Mouse (Mus musculus): ENCODE data around the gene Ifne. TPM values are rescaled to one million over a fixed set of nuclear protein-coding genes. Genes with fewer than 3 reads are reported as not detected.

Gene Ifne
- not detected in 2 replicates for polyA plus RNA-seq (2012)

DNA sequence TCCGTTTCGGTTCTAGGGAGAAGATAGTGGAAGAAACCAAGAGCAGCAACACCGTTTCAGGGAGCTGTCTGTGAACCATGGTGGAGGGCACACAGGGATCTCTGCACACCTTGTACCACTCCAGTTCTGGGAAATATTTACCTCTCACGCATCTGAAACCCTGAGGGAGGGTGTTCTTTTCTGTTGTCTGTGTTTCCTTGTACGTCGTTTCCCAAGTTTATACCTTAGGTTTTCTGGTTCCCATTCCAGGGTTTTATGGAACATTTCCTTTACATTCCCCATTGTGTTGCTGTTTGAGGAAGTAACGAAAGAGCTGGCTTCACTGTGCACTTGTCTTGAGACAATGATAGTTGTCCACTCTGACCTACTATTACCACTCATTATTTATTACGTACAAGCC is at the start of gene Ifne:
TSS of gene Ifne (minus strand) at position 101 of the 400 bp plus-strand sequence.
- Histone ChIP-seq H3K9me3 (ENCODE audit: control insufficient read depth, low read length) (no peaks in the 10 kb centered on the region), H3K4me1 (ENCODE audit: control insufficient read depth) (peaks cover 28% of the 10 kb centered on the region), H3K4me3 (replicated peaks) (no peak within 1 kb of the TSS), H3K27me3 (ENCODE audit: control insufficient read depth) (no peaks in the 10 kb centered on the region), H3K36me3 (ENCODE audit: control insufficient read depth) (no peaks in the 10 kb centered on the region)
- no peak for TF ChIP-seq GATA1 (IDR thresholded peaks at IDR 0.05; ENCODE audit: low read length)
- TF ChIP-seq TAL1 (IDR thresholded peaks at IDR 0.05; ENCODE audit: low read length), result no peak

GRCm38 (mm10) chr4:88928341-88929102 is 48.5 kb upstream of the Ifne start:
- Histone ChIP-seq H3K36me3 (ENCODE audit: control insufficient read depth) (peaks cover 14% of the 10 kb centered on the region; the same call in 1 of the 2 replicates), H3K4me3 (replicated peaks) (no peak overlapping the region), H3K9me3 (ENCODE audit: control insufficient read depth, low read length) (peaks cover 7% of the 10 kb centered on the region; the same call in 1 of the 2 replicates), H3K4me1 (ENCODE audit: control insufficient read depth) (no peaks in the 10 kb centered on the region), H3K27me3 (ENCODE audit: control insufficient read depth) (no peaks in the 10 kb centered on the region)
- no peak for TF ChIP-seq TAL1 (IDR thresholded peaks at IDR 0.05; ENCODE audit: low read length)
- TF ChIP-seq GATA1 (IDR thresholded peaks at IDR 0.05; ENCODE audit: low read length), result no peak

DNA sequence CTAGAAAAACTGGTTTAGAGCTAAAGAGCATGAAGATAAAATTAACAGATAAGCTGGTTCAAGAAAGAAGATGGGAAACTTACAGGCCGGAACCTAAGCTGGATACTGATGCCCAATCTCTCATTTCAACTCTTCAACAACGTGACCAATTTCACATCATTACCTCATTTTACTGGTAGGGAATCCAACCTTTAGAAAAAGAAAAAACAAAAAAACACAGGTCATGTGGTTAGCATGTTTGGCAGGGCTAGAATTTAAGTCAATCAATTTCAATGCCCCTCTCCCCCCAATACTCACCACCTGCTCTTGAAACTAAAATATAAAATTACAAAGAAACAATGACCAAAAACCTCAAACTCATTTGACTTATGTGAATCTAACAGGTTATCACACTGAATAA is 47.8 kb upstream of the Ifne start:
- H3K9me3 ChIP-seq (ENCODE audit: control insufficient read depth, low read length), result peaks cover 7% of the 10 kb centered on the region; the same call in 1 of the 2 replicates
- H3K27me3 ChIP-seq (ENCODE audit: control insufficient read depth), result no peaks in the 10 kb centered on the region
- TF ChIP-seq TAL1 (IDR thresholded peaks at IDR 0.05; ENCODE audit: low read length) (no peak), GATA1 (IDR thresholded peaks at IDR 0.05; ENCODE audit: low read length) (no peak)
- no peaks in the 10 kb centered on the region for H3K4me1 ChIP-seq (ENCODE audit: control insufficient read depth)
- H3K36me3 ChIP-seq (ENCODE audit: control insufficient read depth), result peaks cover 14% of the 10 kb centered on the region; the same call in 1 of the 2 replicates
- H3K4me3 ChIP-seq (replicated peaks), result no peak overlapping the region

DNA sequence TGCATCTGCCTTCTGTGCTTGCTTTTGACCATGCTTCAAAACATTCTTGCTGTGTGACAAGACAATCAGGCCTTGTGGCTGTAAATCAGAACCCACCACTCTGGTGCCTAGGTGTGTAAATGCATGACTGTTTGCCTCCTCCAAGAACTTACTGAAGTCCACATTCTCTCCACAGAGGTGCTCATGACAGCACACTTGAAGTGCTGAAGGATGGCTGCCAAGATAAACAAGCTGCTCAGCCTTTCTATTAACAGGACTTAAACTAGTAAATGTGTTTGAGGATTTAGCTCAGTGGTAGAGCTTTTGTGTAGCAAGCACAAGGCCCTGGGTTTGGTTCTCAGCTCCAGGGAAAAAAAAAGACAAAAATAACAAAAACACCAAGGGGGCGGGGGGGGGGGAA is 46.6 kb upstream of the Ifne start:
- Histone ChIP-seq H3K27me3 (ENCODE audit: control insufficient read depth) (no peaks in the 10 kb centered on the region), H3K4me1 (ENCODE audit: control insufficient read depth) (no peaks in the 10 kb centered on the region), H3K36me3 (ENCODE audit: control insufficient read depth) (peaks cover 14% of the 10 kb centered on the region; the same call in 1 of the 2 replicates), H3K9me3 (ENCODE audit: control insufficient read depth, low read length) (peaks cover 7% of the 10 kb centered on the region; the same call in 1 of the 2 replicates), H3K4me3 (replicated peaks) (no peak overlapping the region)
- no peak for TF ChIP-seq TAL1 (IDR thresholded peaks at IDR 0.05; ENCODE audit: low read length)
- no peak for TF ChIP-seq GATA1 (IDR thresholded peaks at IDR 0.05; ENCODE audit: low read length)

GRCm38 (mm10) chr4:88926082-88926481 is 46.1 kb upstream of the Ifne start:
- TF ChIP-seq TAL1 (IDR thresholded peaks at IDR 0.05; ENCODE audit: low read length) (no peak), GATA1 (IDR thresholded peaks at IDR 0.05; ENCODE audit: low read length) (no peak)
- H3K27me3 ChIP-seq (ENCODE audit: control insufficient read depth), result no peaks in the 10 kb centered on the region
- no peak overlapping the region for H3K4me3 ChIP-seq (replicated peaks)
- peaks cover 7% of the 10 kb centered on the region; the same call in 1 of the 2 replicates for H3K9me3 ChIP-seq (ENCODE audit: control insufficient read depth, low read length)
- H3K4me1 ChIP-seq (ENCODE audit: control insufficient read depth), result no peaks in the 10 kb centered on the region
- H3K36me3 ChIP-seq (ENCODE audit: control insufficient read depth), result peaks cover 14% of the 10 kb centered on the region; the same call in 1 of the 2 replicates

DNA sequence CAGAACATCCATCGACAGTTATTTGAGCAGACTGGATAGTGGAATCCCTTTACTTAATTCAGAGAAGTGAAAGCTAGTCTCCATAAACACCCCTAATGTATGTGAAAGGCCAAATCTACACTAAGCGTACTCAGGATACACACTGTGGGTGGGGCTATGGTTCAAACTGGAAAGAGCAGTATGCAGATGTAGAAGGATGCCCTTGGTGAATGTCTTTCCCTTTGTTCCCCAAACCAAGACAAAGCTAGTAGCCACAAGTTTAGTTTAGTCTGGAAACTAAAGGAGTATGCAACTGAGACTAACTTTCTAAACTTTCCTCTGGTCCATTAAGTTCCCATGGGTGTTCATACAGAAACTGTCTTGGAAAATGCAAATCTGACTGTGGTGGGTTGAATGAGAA is 45.5 kb upstream of the Ifne start:
- H3K4me3 ChIP-seq (replicated peaks), result no peak overlapping the region
- no peaks in the 10 kb centered on the region for H3K4me1 ChIP-seq (ENCODE audit: control insufficient read depth)
- peaks cover 14% of the 10 kb centered on the region; the same call in 1 of the 2 replicates for H3K36me3 ChIP-seq (ENCODE audit: control insufficient read depth)
- no peak for TF ChIP-seq GATA1 (IDR thresholded peaks at IDR 0.05; ENCODE audit: low read length)
- no peak for TF ChIP-seq TAL1 (IDR thresholded peaks at IDR 0.05; ENCODE audit: low read length)
- H3K27me3 ChIP-seq (ENCODE audit: control insufficient read depth), result no peaks in the 10 kb centered on the region
- H3K9me3 ChIP-seq (ENCODE audit: control insufficient read depth, low read length), result peaks cover 7% of the 10 kb centered on the region; the same call in 1 of the 2 replicates

GRCm38 (mm10) chr4:88921280-88921679 is 41.3 kb upstream of the Ifne start:
- TF ChIP-seq TAL1 (IDR thresholded peaks at IDR 0.05; ENCODE audit: low read length) (no peak), GATA1 (IDR thresholded peaks at IDR 0.05; ENCODE audit: low read length) (no peak)
- peaks cover 10% of the 10 kb centered on the region; the same call in 1 of the 2 replicates for H3K36me3 ChIP-seq (ENCODE audit: control insufficient read depth)
- H3K4me1 ChIP-seq (ENCODE audit: control insufficient read depth), result peaks cover 7% of the 10 kb centered on the region
- no peak overlapping the region for H3K4me3 ChIP-seq (replicated peaks)
- H3K9me3 ChIP-seq (ENCODE audit: control insufficient read depth, low read length), result peaks cover 7% of the 10 kb centered on the region; the same call in 1 of the 2 replicates
- H3K27me3 ChIP-seq (ENCODE audit: control insufficient read depth), result no peaks in the 10 kb centered on the region

DNA sequence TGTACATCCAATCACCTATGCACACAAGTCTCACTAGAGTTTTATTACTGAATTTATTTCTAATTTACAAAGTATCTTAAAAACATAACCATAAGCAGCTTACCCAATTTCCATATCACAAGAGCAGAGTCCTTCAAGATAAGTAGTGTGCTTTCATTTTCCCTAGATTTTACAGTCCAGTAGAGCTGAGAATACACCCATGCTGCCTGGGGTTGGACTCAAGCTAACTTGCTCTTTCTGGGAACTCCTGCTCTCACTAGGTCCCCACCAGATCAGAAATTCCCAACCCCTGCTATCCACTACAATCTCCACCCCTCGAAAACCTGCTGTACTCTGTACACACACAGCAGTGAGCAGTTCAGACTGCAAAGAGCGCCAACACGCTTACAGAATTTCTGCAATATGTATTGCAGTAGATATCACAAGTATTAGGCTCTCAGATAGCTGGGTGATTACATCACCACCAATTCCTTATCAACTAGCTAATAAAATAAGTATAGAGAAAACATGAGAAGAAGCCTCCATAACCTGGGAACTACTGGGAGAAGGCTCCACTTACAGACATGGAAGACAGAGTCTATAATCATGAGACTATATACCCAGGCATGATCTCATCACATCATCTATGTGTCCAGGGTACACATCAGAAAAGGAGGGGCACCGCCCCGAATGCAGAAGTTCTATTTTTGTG is 37.9 kb upstream of the Ifne start:
- TF ChIP-seq GATA1 (IDR thresholded peaks at IDR 0.05; ENCODE audit: low read length), result no peak
- no peak for TF ChIP-seq TAL1 (IDR thresholded peaks at IDR 0.05; ENCODE audit: low read length)

GRCm38 (mm10) chr4:88916306-88916705 is 36.3 kb upstream of the Ifne start:
- no peaks in the 10 kb centered on the region for H3K9me3 ChIP-seq (ENCODE audit: control insufficient read depth, low read length)
- TF ChIP-seq GATA1 (IDR thresholded peaks at IDR 0.05; ENCODE audit: low read length) (no peak), TAL1 (IDR thresholded peaks at IDR 0.05; ENCODE audit: low read length) (no peak)
- no peaks in the 10 kb centered on the region; the same call in 1 of the 2 replicates for H3K36me3 ChIP-seq (ENCODE audit: control insufficient read depth)
- peaks cover 39% of the 10 kb centered on the region for H3K4me1 ChIP-seq (ENCODE audit: control insufficient read depth)
- no peaks in the 10 kb centered on the region for H3K27me3 ChIP-seq (ENCODE audit: control insufficient read depth)
- no peak overlapping the region for H3K4me3 ChIP-seq (replicated peaks)

More for the DNA sequence above, 37.9 kb upstream of the Ifne start:
- H3K4me3 ChIP-seq (replicated peaks), result no peak overlapping the region
- peaks cover 29% of the 10 kb centered on the region for H3K4me1 ChIP-seq (ENCODE audit: control insufficient read depth)
- no peaks in the 10 kb centered on the region for H3K9me3 ChIP-seq (ENCODE audit: control insufficient read depth, low read length)
- H3K36me3 ChIP-seq (ENCODE audit: control insufficient read depth), result no peaks in the 10 kb centered on the region; the same call in 1 of the 2 replicates
- H3K27me3 ChIP-seq (ENCODE audit: control insufficient read depth), result no peaks in the 10 kb centered on the region

Measured in erythroblast, embryonic 14.5 days (primary cell).